Mouse (Mus musculus) cerebellum, adult 11 months (tissue): ENCODE results near the gene Gm6803.
"Not testable (repeated sequence)": the region's sequence is repeated elsewhere in the genome, so short reads cannot be mapped to it uniquely, and the experiment has no call there.

Experiments used
- DNase-seq: peaks from one replicate; pipeline ENCODE4 v3.0.0; 2022

The Gm6803 gene

DNA sequence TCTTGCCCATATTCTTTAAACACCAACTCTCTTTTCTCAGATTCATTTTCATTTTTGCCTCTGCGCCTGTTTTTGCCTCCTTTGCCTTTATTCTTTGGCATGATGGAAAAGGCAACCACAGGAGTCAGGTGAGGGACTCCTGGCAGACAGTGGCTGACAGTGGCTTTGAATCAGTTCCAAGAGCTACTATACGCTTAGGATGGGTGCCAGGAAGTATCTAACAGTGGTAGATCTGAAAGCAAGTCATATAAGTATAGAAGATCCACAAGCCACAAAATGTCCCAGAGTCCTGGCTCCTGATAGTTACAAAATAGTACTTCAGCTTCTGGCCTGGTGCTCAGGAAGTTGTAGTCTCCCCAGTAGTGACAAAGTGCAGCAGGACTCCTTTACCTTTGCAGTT lies at the start of gene Gm6803:
TSS of gene Gm6803 (minus strand) at position 101 of the 400 bp plus-strand sequence.
- DNase-seq = not testable (repeated sequence)

- DNase-seq = not testable (repeated sequence)
Measured at GRCm38 (mm10) chr12:88045226-88045625, 26.7 kb upstream of the Gm6803 start.

DNA sequence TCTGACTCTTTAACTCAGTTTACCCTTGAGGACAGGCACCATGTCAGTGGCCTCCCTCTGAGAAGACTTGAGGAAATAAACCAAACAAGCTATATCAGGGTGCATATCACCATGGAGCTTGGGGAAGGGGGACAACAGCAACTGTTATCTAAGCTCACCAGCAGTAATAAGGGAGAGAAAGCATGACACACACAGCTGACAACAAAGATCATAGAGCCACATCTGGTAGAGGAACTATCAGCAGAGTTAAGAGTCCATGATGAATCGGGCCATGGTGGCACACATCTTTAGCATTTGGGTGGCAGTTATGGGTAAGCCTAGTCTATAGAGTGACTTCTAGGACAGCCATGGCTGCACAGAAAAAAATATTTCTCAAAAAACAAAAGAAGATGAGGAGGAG lies 21.1 kb upstream of the Gm6803 start:
- not testable (repeated sequence) for DNase-seq

GRCm38 (mm10) chr12:88039062-88039461 lies 20.5 kb upstream of the Gm6803 start:
- not testable (repeated sequence) for DNase-seq

- not testable (repeated sequence) for DNase-seq
Measured at GRCm38 (mm10) chr12:88032250-88032649, 13.7 kb upstream of the Gm6803 start.

DNA sequence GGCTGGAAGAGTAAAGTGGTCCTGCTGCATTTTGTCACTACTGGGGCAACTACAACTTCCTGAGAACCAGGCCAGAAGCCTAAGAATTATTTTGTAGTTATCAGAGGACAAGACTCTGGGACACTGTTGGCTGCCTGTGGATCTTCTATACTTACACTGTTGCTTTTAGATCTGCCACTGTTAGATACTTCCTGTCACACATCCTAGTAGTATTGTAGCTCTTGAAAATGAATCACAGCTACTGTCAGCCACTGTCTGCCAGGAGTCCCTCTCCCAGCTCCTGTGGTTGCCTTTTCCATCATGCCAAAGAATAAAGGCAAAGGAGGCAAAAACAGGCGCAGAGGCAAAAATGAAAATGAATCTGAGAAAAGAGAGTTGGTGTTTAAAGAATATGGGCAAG lies 8.1 kb upstream of the Gm6803 start, which contains the start of gene Gm2056:
TSS of gene Gm2056 (plus strand) at position 301 of the 400 bp plus-strand sequence.
- DNase-seq = not testable (repeated sequence)

- not testable (repeated sequence) for DNase-seq
Measured at GRCm38 (mm10) chr12:88011548-88011947, 7.0 kb downstream of the Gm6803 start, which contains the start of gene Gm2075. Gene Gm2075, plus strand, starts transcription at chr12:88011848.

- not testable (repeated sequence) for DNase-seq
Measured at GRCm38 (mm10) chr12:88004118-88004517, 14.5 kb downstream of the Gm6803 start.

DNA sequence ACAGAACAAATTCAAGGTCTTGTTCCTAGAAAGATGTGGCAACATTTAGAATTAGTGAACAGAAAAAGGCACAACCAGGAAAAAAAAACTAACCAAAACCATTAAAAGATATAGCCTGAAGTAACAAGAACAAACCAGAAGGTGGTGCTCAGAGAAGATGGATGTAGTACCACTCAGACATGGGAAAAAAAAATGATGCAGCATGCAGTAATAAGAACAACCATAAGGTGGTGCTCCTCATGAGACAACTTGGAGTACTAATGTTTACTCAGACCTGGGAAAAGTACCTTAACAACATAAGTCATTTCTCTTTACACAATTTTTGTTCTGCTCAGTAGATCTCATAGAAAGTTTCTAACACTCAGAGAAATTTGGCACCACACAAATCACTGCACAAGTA lies 34.6 kb downstream of the Gm6803 start:
- not testable (repeated sequence) for DNase-seq
